Mouse (Mus musculus) frontal cortex, postnatal 14 days (tissue): Measurements from ENCODE around the gene Wipf2.
"Not testable (repeated sequence)": the region's sequence is repeated elsewhere in the genome, so short reads cannot be mapped to it uniquely, and the experiment has no call there.

Experiments used
- DNase-seq, 2 experiments: peaks; one replicate each; pipeline ENCODE4 v3.0.0; 2022; ENCODE audit warnings: low spot score in 2 of 2

Wipf2 gene

GRCm38 (mm10) chr11:98907437-98908173 is 44.2 kb downstream of the Wipf2 start, which contains the start of gene Cdc6:
Cdc6 (plus strand) TSS chr11:98907801.
- DNase-seq = peak; percentile 92

GRCm38 (mm10) chr11:98909654-98910053 is 46.2 kb downstream of the Wipf2 start:
- DNase-seq = peak; percentile 38 to 68

GRCm38 (mm10) chr11:98910415-98910814 is 47.0 kb downstream of the Wipf2 start:
- DNase-seq = no peak

- DNase-seq = no peak
Measured at GRCm38 (mm10) chr11:98911498-98911897, 48.1 kb downstream of the Wipf2 start.

DNA sequence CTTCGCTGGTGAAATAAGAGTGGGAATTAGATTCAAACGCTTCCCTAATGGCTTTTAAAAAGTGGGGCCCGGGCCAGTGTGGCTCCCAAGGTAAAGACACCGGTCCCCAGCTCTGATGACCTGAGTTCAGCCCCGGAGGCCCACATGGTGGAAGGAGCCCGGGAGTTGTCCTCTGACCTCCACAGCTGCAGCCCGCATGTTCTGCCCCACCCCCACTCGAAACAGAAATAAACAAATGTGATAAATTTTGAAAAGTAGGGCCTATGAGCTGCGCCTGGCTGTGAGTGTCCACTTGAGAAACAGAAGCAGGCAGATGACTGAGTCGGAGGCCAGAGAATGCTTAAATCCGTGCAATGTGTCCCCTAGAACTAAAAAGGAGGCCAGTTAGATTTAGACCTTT is 50.8 kb downstream of the Wipf2 start:
- DNase-seq = no peak

DNA sequence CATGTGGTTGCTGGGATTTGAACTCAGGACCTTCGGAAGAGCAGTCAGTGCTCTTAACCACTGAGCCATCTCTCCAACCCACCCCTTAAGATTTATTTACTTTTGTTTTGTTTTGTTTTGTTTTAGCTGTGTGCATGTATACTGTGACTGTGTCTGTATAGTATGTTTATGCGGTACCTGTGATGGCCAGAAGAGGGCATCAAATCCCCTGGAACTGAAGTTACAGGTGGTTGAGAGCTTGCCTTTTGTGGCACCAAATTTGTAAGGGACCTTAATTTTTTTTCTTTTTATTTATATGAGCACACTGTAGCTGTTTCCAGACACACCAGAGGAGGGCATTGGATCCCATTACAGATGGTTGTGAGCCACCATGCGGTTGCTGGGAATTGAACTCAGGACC is 52.9 kb downstream of the Wipf2 start:
- DNase-seq = not testable (repeated sequence)

DNA sequence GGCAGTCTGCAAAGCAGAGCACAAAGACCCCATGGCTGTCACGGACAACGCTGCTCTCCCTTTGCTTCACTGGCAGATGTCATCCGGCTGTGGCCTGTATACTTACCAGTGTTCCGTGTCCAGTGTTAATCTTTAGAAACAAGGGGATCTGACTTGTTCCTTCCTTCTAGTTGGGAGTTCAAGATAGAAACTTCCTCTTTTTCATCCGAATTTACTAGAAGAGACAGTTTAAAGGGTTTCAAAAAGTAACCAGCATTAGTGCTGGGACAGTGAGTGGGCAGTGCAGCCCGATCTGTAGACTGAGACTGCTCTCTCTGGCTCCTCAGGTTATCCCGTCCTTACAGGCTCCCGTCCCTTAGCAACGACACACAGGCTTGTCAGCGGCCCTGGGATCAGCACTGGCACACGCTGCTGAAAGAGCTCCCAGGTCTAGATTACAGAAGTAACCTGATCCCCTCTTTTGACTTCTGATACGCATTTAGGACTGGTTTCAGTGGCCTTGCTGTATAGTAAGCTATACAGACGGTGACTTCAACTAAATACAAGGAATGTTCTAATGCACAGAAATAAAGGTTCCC is 54.1 kb downstream of the Wipf2 start:
- DNase-seq = no peak

DNA sequence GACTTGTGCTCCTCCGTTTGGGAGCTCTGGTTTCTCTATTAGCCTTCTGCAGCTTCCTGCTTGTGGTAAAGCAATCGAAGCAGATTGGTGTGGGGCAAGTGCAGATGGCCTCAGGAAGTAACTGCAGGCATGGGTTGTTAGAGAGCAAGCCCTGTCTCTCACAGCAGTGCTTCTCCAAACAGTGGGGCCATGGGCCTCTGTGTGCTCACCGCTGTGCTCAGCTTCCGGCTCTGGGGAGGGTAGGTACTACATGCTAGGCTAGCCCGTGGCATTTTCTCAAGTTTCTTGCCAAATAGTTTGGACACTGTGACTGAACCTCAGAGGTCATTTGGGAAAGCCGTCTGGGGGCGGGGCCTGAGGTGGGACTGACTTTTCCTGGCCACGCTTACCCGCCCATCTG is 54.8 kb downstream of the Wipf2 start:
- DNase-seq = no peak

- no peak for DNase-seq
Measured at GRCm38 (mm10) chr11:98919009-98919408, 55.6 kb downstream of the Wipf2 start.

GRCm38 (mm10) chr11:98921813-98922212 is 58.4 kb downstream of the Wipf2 start:
- not testable (repeated sequence) for DNase-seq

- DNase-seq = peak; percentile 39 to 55
Measured at GRCm38 (mm10) chr11:98922307-98922706, 58.9 kb downstream of the Wipf2 start.

DNA sequence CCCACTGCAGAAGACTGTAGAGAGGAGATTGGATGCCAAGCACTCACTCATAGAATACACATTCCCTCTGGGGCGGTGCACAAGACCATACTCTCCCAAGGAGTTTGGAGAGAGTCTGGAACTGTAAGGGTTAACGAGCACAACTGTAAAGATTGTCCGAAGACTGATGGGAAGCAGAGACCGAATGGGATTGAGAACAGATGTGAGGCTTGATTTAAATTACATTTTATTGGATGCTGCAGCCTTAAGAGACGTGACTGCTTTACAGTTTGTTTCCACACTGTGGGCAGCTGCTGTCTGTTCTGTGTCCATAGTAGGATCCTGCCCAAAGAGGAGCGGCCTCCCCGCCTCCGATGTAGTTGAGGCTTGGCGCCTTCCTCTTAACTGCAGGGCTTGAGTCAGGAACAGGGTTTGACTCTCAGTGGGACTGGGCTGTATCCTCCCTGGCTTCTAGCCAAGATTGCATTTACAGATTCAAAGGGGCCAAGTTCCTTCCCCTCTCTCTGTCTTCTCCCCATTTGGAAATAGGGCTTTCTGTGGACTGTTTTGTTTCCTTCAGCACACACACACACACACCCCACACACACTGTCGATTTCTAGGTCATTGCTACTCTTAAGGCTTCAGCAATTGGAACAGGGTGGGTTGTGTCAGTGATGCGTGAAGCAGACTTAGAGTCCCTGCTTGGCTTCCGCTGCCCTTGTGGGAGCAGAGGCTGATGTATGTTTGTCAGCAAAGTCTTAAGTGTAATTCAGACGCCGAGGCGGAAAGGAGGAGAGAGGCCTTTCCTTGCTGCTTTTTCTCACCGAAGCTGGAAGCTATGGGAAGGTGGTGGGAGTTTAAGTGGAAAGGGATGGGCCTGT is 59.6 kb downstream of the Wipf2 start:
- DNase-seq = not testable (repeated sequence)

- DNase-seq = no peak
Measured at GRCm38 (mm10) chr11:98924633-98925175, 61.3 kb downstream of the Wipf2 start.

GRCm38 (mm10) chr11:98925265-98925721 is 61.9 kb downstream of the Wipf2 start:
- peak in 1 of 2 experiments; percentile 31 for DNase-seq

DNA sequence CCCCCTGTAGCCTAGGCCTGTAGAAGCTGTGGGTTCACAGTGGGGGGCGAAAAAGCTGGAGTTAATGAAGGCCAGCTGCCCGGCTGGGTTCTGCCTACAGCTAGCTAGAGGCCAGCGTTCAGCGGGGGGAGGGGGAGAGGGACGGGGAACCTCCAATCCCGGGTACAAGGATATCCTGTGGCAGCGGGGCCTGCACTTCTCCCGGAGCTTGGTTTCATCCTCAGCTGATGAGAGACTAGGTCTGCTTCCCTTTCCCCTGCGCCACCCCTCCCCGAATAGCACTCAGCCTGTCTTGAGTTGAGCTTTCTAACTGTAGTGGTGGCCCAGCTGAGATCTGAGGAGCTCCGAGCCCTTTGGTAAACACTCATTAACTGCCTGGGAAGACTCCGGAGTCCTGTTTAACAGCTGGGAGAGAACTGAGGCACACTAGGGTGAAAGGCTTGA is 62.5 kb downstream of the Wipf2 start:
- DNase-seq = no peak

DNA sequence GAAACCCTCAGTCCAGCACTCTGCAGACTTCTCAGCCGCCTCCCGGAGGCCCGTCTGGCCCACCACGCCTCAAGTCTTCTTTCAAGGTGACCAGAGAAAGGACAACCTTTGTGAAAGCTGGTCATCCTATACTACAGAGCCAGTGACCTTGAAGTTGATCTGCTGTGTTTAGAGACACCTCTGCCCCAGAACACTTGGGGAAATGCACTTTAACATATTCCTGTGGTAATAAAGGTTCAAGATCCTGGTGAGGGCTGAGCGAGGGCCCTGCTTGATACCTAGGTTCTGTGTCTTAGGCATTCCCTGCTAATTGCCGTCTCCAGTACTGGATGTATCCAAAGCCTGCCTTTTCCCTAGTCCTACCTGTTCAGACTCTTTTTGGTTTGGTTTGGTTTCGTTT is 63.1 kb downstream of the Wipf2 start:
- no peak for DNase-seq

- no peak for DNase-seq
Measured at GRCm38 (mm10) chr11:98927438-98928076, 64.1 kb downstream of the Wipf2 start, which contains the start of gene Rara. Rara (plus strand) TSS chr11:98927818.

GRCm38 (mm10) chr11:98928186-98928893 is 64.9 kb downstream of the Wipf2 start:
- DNase-seq = no peak

DNA sequence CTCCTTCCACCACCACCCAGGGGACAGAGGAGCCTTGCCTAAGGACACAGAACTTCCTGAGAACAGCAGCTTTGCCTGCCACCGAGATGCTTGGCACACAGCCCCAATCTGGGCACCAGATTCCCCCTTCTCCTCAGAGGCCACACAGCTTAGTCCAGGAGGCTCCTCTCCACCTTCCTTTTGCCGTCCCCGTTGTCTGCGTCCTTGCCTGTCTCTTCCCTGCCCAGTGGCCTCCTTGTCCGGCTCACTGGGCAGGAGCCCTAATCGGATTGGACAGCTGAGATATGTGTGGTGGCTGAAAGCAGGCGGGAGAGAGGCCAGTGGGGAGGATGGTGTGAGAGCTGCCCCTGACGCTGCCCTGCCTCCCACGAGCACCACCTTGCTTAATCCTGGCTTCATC is 66.1 kb downstream of the Wipf2 start:
- no peak for DNase-seq

GRCm38 (mm10) chr11:98930127-98930601 is 66.7 kb downstream of the Wipf2 start:
- no peak for DNase-seq
